Mouse (Mus musculus) lung, embryonic 14.5 days (tissue): ENCODE data around the gene Ccdc83. TPM values are rescaled to one million over a fixed set of nuclear protein-coding genes. Genes with fewer than 3 reads are reported as not detected.

Experiments
- ATAC-seq: fragments of 200-750 bp; cut with Nextera tagmentation; 2 replicates; pipeline ENCODE4 v1.8.0; 2017; ENCODE audit warnings: mild to moderate bottlenecking, moderate TSS enrichment, moderate library complexity; ENCODE audit not compliant: insufficient read depth
- DNase-seq: peaks from one replicate; pipeline ENCODE4 v3.0.0-alpha.2; 2015
- H3K27ac ChIP-seq: fragments of 300-500 bp; sonication (generic); 2 replicates; pipeline ENCODE4 v1.5.1; 2014; ENCODE audit warnings: low read depth, mild to moderate bottlenecking, moderate library complexity
- H3K27me3 ChIP-seq: fragments of 300-500 bp; sonication (generic); 2 replicates; pipeline ENCODE4 v1.6.1; 2014; ENCODE audit warnings: low read length, control low read depth; ENCODE audit not compliant: insufficient read depth
- H3K36me3 ChIP-seq: fragments of 300-500 bp; sonication (generic); 2 replicates; pipeline ENCODE4 v1.6.1; 2014; ENCODE audit warnings: control low read depth; ENCODE audit not compliant: insufficient read depth
- H3K4me1 ChIP-seq: fragments of 300-500 bp; sonication (generic); 2 replicates; pipeline ENCODE4 v1.6.1; 2014; ENCODE audit warnings: antibody characterized with exemption, control low read depth; ENCODE audit not compliant: insufficient read depth
- H3K4me2 ChIP-seq: fragments of 300-500 bp; sonication (generic); 2 replicates; pipeline ENCODE4 v1.6.1; 2014; ENCODE audit warnings: mild to moderate bottlenecking
- H3K4me3 ChIP-seq: fragments of 300-500 bp; sonication (generic); 2 replicates; pipeline ENCODE4 v1.5.1; 2014; ENCODE audit warnings: low read depth, low read length
- H3K9ac ChIP-seq: fragments of 300-500 bp; sonication (generic); 2 replicates; pipeline ENCODE4 v1.6.1; 2014
- H3K9me3 ChIP-seq: fragments of 300-500 bp; sonication (generic); 2 replicates; pipeline ENCODE4 v1.6.1; 2016; ENCODE audit warnings: low read depth, low read length, control low read depth
- CTCF ChIP-seq: IDR thresholded peaks from 2 replicates; pipeline ENCODE4 v1.5.1; 2016; ENCODE audit warnings: antibody characterized with exemption, low read depth
- WGBS: fragments of 180-500 bp; shearing (Covaris S2); extraction: QIAGEN DNeasy Blood & Tissue Kit; methylation state at CpG from one replicate; pipeline ENCODE4 v1.1.7; 2014; 5-methylcytosine and 5-hydroxymethylcytosine counted together
- polyA plus RNA-seq: library from polyadenylated mRNA; unstranded; fragments of >200 nt; fragmentation: Nextera tagmentation; extraction: Ambion mirVana; gene quantifications from 2 replicates; pipeline ENCODE4 v1.2.1, GENCODE M21; 2014

The Ccdc83 gene
- polyA plus RNA-seq, 1 experiment from 2014 or later: not detected

- Histone ChIP-seq H3K27me3 (no peaks in the 10 kb centered on the region), H3K4me3 (no peak overlapping the region), H3K4me1 (no peaks in the 10 kb centered on the region), H3K9me3 (no peaks in the 10 kb centered on the region), H3K27ac (no peak overlapping the region), H3K4me2 (no peak overlapping the region), H3K36me3 (no peaks in the 10 kb centered on the region), H3K9ac (no peak overlapping the region)
- ATAC-seq (no peak), DNase-seq (no peak)
- 36% methylated on average over 7 of the region's 7 CpGs for WGBS
- TF ChIP-seq CTCF: no peak
These were observed 3.5 kb downstream of the Ccdc83 start for GRCm38 (mm10) chr7:90261902-90262599.

- WGBS: 72% methylated on average over 2 of the region's 2 CpGs
- TF ChIP-seq CTCF: no peak
- no peak overlapping the region for H3K4me3 ChIP-seq
- ATAC-seq: no peak
- H3K9me3 ChIP-seq: no peaks in the 10 kb centered on the region
- H3K36me3 ChIP-seq: no peaks in the 10 kb centered on the region
- DNase-seq: no peak
- no peak overlapping the region for H3K27ac ChIP-seq
- H3K27me3 ChIP-seq: no peaks in the 10 kb centered on the region
- no peak overlapping the region for H3K9ac ChIP-seq
- no peaks in the 10 kb centered on the region for H3K4me1 ChIP-seq
- H3K4me2 ChIP-seq: no peak overlapping the region
These were observed 5.7 kb downstream of the Ccdc83 start for GRCm38 (mm10) chr7:90259899-90260298.

- Histone ChIP-seq H3K4me2 (no peak overlapping the region), H3K27ac (no peak overlapping the region), H3K9ac (no peak overlapping the region), H3K4me3 (no peak overlapping the region), H3K27me3 (no peaks in the 10 kb centered on the region), H3K4me1 (no peaks in the 10 kb centered on the region), H3K36me3 (no peaks in the 10 kb centered on the region), H3K9me3 (no peaks in the 10 kb centered on the region)
- 56% methylated on average over 2 of the region's 2 CpGs for WGBS
- no peak for ATAC-seq
- TF ChIP-seq CTCF: no peak
- peak; percentile 33 for DNase-seq
These were observed 6.9 kb downstream of the Ccdc83 start for GRCm38 (mm10) chr7:90258701-90259100.

GRCm38 (mm10) chr7:90252946-90253345 is 12.6 kb downstream of the Ccdc83 start:
- H3K4me2 ChIP-seq: no peak overlapping the region
- no peaks in the 10 kb centered on the region for H3K36me3 ChIP-seq
- H3K9ac ChIP-seq: no peak overlapping the region
- DNase-seq (peak; percentile 50), ATAC-seq (no peak)
- TF ChIP-seq CTCF: peak; percentile 54
- H3K27ac ChIP-seq: no peak overlapping the region
- H3K27me3 ChIP-seq: no peaks in the 10 kb centered on the region
- H3K9me3 ChIP-seq: no peaks in the 10 kb centered on the region
- no peaks in the 10 kb centered on the region for H3K4me1 ChIP-seq
- no peak overlapping the region for H3K4me3 ChIP-seq
- WGBS: 64% methylated on average over 5 of the region's 5 CpGs

- H3K9me3 ChIP-seq: no peaks in the 10 kb centered on the region
- TF ChIP-seq CTCF: no peak
- no peak overlapping the region for H3K4me3 ChIP-seq
- H3K27ac ChIP-seq: no peak overlapping the region
- no peaks in the 10 kb centered on the region for H3K36me3 ChIP-seq
- no peak overlapping the region for H3K9ac ChIP-seq
- no peak for ATAC-seq
- H3K4me2 ChIP-seq: no peak overlapping the region
- no peak for DNase-seq
- WGBS: 68% methylated on average over 5 of the region's 5 CpGs
- H3K4me1 ChIP-seq: no peaks in the 10 kb centered on the region
- H3K27me3 ChIP-seq: no peaks in the 10 kb centered on the region
These were observed 21.9 kb downstream of the Ccdc83 start for GRCm38 (mm10) chr7:90243643-90244042.

- no peak overlapping the region for H3K4me3 ChIP-seq
- TF ChIP-seq CTCF: no peak
- ATAC-seq: no peak
- DNase-seq: no peak
- H3K9me3 ChIP-seq: no peaks in the 10 kb centered on the region
- no peak overlapping the region for H3K4me2 ChIP-seq
- 71% methylated on average over 6 of the region's 6 CpGs for WGBS
- no peaks in the 10 kb centered on the region for H3K27me3 ChIP-seq
- no peaks in the 10 kb centered on the region for H3K4me1 ChIP-seq
- no peak overlapping the region for H3K9ac ChIP-seq
- H3K27ac ChIP-seq: no peak overlapping the region
- H3K36me3 ChIP-seq: no peaks in the 10 kb centered on the region
These were observed 22.4 kb downstream of the Ccdc83 start for GRCm38 (mm10) chr7:90243151-90243550.

GRCm38 (mm10) chr7:90236289-90236905 is 29.2 kb downstream of the Ccdc83 start:
- no peak for ATAC-seq
- H3K4me2 ChIP-seq: no peak overlapping the region
- no peak overlapping the region for H3K9ac ChIP-seq
- 55% methylated on average over 4 of the region's 4 CpGs for WGBS
- no peak for TF ChIP-seq CTCF
- no peaks in the 10 kb centered on the region for H3K9me3 ChIP-seq
- no peak overlapping the region for H3K27ac ChIP-seq
- no peaks in the 10 kb centered on the region for H3K27me3 ChIP-seq
- no peaks in the 10 kb centered on the region for H3K36me3 ChIP-seq
- H3K4me1 ChIP-seq: 0 out of 2 replicates have a peak, but pooled peaks cover 3% of the 10 kb centered on the region
- no peak overlapping the region for H3K4me3 ChIP-seq
- DNase-seq: no peak
